Mouse (Mus musculus): Measurements from ENCODE around the gene Upk1b. TPM values are rescaled to one million over a fixed set of nuclear protein-coding genes. Genes with fewer than 3 reads are reported as not detected.

Upk1b gene
- total RNA-seq, 4 experiments from 2014 or later: 0.83 to 2.3 (median 1.4) TPM

DNA sequence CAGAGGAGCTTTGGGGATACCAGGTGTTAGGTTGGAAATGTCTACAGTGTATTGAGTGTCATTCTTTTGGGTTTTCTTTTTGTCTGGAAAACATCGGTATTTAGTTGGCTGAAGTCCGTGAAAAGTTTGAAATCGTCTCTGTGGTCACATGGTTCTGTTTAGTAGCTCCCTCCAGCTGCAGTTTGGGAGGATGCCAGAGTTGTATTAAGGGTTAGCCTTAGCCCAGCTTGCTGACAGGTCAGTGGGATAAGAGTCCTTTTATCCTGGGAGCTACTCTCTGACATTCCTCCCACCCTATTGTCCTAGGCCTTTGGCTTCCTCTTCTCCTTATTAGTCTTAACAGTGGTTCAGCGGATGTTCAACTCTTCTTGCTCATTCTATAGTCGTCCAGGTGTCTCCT is 38.2 kb downstream of the Upk1b start:
- no peak for DNase-seq

DNA sequence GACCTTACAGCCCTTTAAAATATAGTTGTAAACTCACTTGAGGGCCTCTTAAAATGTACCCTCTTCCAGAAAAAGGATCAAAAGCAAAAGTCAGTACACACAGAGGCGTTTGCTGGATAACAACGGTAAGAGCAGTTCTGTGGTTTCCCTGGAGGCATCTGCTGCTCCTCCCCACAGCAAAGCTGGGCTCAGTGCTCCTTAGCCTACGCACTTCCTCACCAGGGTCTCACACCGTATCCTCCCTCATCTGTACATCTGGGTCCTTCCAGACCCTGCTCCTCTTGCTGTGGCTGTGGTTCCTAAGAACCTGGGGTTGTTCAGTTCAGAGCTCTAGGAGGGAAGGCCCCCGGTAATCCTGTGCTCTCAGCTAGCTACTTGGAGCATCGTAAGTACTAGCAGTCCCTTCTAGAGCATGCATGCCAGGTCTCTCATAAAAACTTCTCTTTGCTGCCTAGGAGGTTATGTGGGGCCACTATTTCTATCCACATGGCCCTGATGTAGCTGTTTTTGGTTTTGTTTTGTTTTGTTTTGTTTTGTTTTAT is 39.2 kb downstream of the Upk1b start:
- no peak for DNase-seq

DNA sequence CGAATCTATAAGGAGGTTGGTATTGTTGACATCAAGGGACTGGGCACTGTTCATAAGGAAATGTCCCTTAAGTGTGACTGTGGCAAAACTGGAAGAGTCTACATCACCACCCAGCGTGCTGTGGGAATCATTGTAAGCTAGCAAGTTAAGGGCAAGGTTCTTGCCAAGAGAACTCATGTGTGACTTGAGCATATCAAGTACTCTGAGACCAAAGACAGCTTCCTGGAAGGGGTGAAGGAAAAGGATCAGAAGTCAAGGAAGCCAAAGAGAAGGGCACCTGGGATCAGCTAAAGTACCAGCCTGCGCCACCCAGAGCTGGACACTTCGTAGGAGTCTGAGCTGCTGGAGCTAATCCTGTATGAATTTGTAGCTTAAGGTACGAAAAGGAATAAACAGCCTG is 39.9 kb downstream of the Upk1b start:
- no peak for DNase-seq

DNA sequence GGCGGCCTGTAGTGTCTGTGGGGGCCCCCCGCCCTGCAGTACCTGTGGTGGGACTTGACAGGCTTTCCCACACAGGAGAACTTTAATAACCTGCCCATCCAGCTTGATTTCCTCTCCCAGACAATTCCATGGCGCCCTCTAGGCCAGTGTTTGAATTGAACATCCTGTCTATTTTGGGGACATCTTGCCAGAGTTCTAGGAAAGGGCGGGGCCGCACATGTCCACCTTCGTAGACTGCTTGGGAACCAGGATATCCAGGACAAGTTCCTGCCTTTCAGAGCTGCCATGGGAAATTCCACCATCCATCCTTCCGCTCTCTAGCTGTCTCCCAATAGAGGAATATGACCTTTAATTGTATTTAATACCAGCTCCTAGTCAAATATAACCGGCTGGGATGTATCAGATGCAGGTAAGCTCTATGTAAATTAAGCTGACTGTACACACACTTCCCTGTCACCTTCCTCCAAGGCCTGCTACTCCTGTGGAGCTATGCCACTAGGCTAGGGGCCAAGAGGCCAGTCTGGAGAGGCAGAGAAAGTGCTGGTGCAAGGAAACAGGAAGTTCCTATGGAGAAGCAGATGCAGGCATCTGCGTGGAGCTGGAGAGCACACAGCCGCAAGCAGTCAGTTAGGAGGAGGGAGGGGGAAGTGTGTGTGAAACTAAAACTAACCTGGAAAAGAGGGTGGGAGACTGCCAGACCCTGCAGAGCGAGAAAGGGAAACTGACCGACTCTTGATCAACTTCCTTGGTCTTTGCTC is 41.8 kb downstream of the Upk1b start:
- peak; percentile 24 for DNase-seq

DNA sequence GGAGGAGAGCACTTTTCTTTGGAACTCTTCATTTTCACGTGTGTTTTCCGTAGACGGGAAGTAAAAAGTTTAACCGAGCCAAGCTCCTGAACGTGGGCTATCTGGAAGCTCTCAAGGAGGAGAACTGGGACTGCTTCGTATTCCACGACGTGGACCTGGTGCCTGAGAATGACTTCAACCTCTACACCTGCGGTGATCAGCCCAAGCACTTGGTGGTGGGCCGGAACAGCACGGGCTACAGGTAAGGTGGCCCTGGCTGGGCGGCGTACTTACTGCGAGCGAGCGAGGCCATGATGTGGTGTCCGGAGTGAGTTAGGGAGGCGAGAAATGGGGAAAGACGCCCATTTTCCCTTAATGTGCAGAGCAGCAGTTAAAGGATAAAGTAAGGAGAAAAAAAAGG is 42.5 kb downstream of the Upk1b start:
- DNase-seq: no peak

DNA sequence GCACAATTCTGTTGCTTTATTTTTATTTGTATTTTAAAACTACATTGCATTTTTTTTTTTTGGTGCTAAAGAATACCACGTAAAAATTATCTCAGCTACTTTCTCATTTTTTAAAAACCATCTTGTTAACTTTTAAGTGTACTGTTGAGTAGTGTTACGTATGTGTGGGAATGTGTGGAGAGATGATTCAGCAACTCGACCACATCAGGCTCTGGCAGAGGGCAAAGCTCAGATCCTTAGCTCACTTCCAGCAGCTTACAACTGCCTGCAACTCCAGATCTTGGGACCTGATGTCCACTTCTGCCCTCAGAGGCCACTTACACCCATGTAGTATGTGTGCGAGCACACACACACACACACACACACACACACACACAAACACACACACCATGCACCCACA is 43.6 kb downstream of the Upk1b start:
- DNase-seq: no peak

DNA sequence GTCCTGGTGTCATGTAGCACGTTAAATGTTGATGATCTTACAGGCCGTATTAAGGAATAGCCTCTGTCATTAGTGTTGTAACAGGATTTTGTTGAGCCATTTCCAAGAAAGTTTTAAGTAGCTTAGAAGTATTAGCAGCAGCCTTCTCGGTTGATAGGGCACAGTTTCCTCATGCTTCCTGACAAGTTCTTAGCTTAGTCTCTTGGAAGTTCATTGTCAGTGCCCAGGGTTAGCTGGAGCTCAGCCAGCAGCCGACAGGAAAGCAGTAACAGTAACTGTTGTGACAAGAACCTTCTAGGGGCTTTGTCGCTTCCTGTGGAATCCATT is 44.0 kb downstream of the Upk1b start:
- no peak for DNase-seq

DNA sequence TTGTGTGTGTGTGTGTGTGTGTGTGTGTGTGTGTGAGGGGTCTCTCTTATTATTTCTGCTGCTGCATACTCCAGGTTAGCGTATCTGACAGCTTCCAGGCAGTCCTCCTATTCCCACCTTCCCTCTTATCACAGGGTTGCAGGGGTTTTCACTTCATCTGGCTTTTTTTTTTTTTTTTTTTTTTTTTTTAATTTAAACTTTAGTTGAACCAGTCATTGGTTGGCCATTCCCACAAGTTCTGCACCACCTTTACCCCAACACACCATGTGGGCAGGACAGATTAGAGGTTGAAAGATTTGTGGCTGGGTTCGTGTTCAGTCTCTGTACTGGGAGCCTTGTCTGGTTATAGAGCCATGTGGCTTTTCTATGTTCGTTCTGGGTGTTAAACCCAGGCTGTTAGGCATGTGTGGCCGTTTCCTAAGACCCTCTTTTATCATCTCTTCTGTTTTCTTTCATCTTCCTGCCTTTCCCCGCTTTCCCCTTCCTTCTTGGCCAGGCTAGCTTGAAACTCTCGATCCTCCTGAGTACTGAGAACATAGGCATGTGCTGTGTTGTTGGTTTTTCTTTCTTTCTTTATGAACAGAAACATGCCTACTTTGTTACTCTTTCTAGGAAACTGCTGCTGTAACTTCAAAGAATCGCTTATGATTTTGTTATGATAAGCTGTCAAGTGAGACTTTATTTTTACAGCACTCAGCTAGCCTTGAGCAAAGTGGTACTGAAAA is 44.5 kb downstream of the Upk1b start:
- no peak for DNase-seq

DNA sequence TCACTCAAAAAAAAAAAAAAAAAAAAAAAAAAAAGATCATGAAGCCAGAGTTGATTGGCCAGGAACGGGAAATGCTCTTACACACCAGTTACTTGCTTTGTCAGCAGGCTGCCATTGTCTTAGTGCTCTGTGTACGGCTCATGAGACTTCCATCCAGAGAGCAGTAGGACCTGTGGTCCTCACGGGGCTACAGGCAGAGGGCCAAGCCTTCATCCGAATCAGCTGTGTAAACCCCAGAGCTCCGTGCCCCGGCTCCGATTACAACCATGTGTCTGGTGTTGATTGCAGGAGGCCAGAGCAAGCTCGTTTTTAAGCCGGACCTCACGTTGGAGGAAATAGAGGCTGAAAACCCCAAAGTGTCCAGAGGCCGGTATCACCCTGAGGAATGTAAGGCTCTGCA is 46.5 kb downstream of the Upk1b start:
- DNase-seq: no peak

DNA sequence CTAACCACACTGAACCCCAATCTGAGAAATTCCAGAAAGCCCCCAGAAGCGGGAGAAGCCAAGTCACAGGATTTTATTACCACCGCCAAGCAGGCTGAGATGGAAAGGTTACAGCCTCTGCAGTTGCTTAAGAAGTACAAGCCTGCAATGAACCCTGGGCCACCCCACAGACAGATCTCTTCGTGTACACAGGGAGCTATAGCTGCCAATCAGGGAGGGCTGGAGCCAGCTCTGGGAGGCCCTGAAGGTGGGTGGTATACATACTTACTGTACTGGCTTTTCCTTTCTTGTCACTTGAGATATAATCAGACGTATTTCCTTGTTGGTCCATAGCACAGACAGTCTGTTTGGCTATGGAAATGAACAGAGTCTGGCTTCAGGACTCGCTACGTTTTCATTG is 49.3 kb downstream of the Upk1b start:
- DNase-seq: no peak

DNA sequence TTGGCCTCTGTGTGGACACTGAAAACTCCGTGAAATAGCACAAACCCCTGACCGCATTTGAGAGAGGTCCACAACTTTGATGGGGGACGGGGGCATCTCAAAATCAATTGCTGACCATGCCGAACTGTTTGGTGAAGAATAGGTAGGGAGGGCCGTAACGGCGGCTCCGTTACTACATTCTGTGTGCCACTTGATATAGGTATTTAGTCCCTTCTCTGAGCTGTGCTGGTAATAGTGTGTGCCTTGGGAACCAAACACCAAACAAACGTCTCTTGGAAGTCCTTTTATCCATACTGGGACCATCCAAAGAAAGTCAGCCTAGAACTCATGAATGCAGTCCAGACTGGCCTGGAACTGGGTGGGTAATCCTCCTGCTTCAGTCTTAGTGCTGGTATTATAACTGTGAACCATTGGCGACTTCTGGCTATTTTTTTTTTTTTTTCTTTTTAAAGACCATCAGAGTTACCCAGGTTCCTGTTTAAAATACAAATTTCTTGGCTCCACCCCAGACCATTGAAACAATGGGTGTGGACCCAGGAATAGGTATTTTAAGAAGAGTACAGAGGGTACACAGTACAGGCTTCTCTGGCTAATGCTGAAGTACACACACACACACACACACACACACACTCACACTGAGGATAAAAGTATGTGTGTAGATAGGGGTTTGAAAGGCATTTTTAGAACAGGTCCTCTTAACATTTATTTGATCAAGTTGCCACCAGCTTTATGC is 56.0 kb downstream of the Upk1b start:
- DNase-seq: no peak

DNA sequence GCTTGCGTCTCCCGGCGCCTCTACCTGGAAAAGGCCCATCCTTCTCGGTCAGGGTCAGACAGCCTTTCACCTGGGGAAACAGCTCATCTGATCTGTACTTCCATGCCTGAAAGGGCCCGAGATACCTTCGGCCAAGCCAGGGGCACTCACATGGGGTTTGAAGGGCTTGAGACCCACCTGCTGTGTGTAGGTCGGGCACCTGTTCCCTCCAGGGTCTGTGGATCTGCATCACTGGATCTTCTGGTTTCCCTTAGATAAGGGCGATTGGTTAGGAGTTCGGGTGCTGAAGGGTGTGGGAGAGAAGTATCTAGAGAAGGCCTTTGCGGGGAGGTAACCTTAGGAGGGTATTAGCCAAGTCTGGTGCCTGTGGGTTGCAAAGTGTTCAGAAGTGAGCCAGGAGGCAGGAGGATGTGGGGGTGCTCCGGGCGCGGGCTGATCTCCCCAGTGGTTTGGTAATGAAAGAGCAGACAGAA is 57.4 kb downstream of the Upk1b start:
- DNase-seq: no peak

DNA sequence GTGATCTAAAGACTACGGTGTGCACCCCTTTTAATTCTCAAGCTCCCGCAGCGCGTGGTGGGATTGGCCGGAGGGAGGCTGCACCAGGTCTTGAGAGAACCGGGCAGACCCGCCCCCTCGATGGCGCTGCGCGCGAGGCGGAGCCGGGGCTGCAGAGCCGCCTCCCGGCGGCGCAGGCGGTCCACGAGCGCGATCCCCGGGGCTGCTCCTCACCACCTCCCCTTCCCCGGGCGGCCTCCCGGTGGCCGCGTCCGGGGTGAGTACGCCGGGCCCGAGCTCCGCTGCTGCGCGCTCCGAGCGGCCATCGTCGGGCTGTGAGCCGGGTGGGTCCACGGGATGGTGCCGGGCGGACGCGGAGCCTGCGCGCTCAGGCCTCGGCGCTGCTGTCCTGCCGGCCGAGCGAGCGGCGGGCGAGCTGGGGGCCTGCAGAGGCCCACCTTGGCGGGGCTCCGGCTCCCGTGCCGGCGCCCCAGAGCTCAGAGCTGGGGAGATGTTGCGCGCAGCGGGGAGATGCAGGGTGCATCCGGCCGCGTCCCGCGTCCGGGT is 57.9 kb downstream of the Upk1b start, which contains the start of gene B4galt4:
B4galt4 (plus strand) TSS at position 152 of the 546 bp plus-strand sequence.
- peak; percentile 63 for DNase-seq

DNA sequence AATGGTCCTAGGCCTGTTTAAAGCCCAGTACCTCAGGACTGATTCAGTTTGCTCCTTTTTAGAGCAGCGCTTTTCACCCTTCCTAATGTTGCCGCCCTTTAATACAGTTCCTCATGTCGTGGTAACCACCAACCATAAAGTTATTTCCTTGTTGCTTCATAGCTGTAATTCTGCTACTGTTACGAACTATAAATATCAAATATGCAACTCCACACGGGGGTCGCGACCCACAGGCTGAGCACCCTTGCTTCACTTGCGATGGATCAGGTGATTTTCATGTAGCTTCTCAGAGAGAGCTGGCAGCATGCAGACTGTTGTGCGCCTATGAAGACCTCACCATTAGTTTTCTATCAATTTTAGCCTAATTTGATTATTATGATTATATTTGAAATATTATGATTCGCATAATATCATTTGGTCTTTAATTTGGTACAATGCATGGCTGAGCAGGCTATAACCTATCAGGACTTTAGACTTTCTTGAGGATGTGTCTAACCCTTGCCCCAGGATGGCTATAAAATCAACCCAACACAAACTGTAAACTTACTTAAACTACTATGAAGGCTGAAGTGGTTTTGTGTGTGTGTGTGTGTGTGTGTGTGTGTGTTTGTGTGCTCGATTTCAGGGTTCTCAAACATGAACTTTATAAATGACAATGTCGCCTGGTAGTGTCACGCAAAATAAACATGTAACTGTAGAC is 58.8 kb downstream of the Upk1b start:
- DNase-seq: no peak

DNA sequence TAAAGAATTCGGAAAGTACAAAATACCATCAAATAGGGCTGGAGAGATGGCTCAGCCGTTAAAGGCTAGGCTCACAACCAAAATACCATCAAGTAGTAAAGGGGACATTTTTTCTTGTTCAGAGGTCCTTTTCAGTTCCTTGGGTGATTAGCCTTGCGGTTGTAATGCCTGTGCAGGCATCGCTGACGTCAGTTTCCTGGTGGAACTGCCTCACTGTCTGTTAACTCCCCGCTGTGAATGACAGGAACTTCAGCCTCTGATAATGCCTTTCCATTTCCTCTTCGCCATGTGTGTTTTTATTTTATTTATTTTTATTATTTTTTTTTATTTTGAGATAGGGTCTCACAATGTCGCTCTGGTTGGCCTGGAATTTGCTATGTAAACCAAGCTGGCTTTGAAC is 69.2 kb downstream of the Upk1b start:
- DNase-seq: no peak

DNA sequence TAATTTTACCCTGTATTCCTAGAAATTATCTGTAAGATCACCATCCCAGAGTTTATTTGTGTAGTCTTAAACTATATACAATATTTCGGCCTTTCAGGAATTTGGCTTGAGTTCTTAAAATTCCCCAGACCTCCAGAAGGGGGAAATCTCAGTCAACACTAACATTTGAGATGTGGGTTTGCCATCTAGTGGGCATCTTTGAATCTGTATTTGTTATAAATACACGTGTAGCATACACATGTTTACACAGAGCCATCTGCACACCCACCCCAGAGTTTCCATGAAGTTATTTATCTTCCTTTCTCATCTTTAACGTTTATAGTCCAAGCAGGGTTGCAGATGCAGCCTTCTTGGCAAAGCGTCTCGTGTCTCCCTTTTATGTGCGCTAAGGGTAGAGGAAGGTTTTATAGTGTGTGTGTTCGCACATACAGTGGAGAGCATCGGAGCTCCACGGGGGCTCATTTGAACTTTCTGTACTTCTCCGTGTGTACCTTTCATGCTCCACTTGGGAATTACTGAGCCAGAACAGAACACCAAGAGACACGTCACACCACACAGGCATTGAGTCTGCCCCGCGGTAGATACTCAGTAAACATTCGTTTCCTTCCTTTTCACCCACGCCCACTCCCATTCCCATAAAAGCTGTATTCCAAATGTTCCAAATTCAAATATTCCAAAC is 70.4 kb downstream of the Upk1b start:
- DNase-seq: no peak

DNA sequence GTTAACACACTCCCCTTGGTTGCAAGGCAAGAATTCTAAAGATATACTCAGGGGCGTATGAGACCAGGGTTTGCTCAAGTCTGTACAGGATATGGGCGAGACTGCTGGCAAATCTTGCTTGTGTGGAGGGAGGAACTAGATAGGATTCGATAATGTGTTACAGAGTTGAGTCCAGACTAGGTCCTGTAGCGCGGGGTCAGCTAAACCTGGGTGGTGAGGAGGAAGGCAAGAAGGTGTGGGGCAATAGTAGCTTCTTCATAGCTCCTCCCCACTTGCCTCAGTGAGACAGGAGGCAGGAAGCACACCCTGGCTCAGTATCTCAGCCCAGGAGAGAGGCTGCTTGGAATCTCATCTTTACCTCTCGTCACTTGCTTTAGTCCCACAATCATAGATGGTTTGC is 71.0 kb downstream of the Upk1b start:
- DNase-seq: no peak

DNA sequence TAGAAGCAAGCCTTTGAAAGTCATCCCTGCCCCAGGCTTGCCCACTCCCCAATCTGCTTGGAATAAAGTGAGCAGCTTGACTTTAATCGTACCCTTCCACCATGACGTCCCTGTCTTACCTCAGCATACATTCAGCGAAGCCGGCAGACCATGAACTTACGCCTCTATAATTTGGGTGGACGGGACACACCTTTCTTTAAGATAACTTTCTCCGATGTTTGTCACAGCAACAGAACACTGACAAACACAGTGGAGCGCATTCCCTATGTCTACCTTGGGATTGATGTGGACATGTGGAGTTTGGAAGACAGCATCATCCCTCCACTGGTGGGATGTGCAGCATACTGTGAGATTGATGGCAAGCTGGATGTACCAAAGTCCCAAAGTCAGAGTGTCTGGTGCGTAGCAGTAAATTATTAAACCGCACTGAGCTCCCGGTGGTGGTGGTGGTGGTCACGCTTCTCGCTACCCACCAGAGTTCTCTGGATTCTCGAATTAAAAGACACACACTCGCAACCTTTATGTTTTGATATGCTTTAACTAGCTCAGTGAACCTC is 71.5 kb downstream of the Upk1b start:
- no peak for DNase-seq

DNA sequence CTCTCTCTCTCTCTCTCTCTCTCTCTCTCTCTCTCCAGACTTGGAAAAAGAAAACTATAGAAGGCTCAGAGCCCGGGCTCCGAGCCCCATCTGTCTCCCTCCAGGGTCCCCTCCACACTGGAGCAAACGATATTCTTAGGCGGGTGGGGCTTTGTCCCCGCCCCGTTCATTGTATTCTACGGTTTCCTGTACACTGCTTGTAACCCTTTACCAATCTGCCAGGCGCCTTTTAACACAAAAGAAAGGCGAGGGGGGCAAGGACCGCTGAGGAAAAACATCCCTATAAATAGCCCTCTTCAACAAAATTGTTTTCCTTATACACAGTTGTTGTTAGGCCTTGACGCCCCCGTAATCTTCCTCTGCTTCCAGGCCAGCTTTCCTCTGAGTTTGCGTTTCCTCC is 75.2 kb downstream of the Upk1b start:
- no peak for DNase-seq

DNA sequence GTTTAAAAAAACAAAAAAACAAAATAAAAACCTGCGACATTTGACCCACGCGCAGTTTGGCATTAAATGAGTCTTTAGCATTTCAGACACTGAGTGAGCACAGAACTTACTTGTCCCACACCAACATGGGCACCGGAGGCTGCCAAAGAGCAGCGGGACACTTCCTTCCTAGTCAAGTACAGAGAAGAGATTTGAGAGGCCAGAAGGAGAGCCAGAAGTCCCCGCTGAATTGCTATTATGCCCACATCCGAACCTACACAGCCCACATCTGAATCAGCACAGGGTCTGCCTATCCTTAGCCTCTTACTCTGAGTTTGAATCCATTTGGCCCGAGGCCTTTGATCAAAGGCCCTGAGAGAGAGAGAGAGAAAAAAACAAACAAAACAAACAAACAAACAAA is 75.9 kb downstream of the Upk1b start:
- DNase-seq: no peak
